Mouse (Mus musculus) forebrain, embryonic 10.5 days (tissue): ENCODE measurements around the gene Arhgap18. TPM values are rescaled to one million over a fixed set of nuclear protein-coding genes. Genes with fewer than 3 reads are reported as not detected.

ENCODE experiments used
- DNase-seq: peaks from one replicate; pipeline ENCODE4 v3.0.0-alpha.2; 2017; ENCODE audit warnings: low spot score; ENCODE audit errors: extremely low spot score
- H3K27ac ChIP-seq: fragments of 300-500 bp; sonication (generic); 2 replicates; pipeline ENCODE4 v1.5.1; 2016; ENCODE audit warnings: mild to moderate bottlenecking
- H3K27me3 ChIP-seq: fragments of 300-500 bp; sonication (generic); 2 replicates; pipeline ENCODE4 v1.6.1; 2016; ENCODE audit warnings: mild to moderate bottlenecking; ENCODE audit not compliant: poor library complexity, severe bottlenecking
- H3K36me3 ChIP-seq: fragments of 300-500 bp; sonication (generic); replicated peaks from 2 replicates; pipeline ENCODE4 v1.6.1; 2016; ENCODE audit warnings: mild to moderate bottlenecking, moderate library complexity
- H3K4me1 ChIP-seq: fragments of 300-500 bp; sonication (generic); 2 replicates; pipeline ENCODE4 v1.6.1; 2016
- H3K4me3 ChIP-seq: fragments of 300-500 bp; sonication (generic); 2 replicates; pipeline ENCODE4 v1.5.1; 2016; ENCODE audit warnings: mild to moderate bottlenecking, moderate library complexity
- H3K9me3 ChIP-seq: fragments of 300-500 bp; sonication (generic); 2 replicates; pipeline ENCODE4 v1.6.1; 2016; ENCODE audit warnings: mild to moderate bottlenecking, moderate library complexity
- WGBS: fragments of 180-500 bp; shearing (Covaris S2); methylation state at CpG from one replicate; pipeline ENCODE4 v1.1.7; 2016; 5-methylcytosine and 5-hydroxymethylcytosine counted together
- polyA plus RNA-seq: library from polyadenylated mRNA; unstranded; fragments of >200 nt; fragmentation: Nextera tagmentation; extraction: Ambion mirVana; gene quantifications from 2 replicates; pipeline ENCODE4 v1.2.1, GENCODE M21; 2016

Gene Arhgap18
- polyA plus RNA-seq, 1 experiment from 2014 or later = 13.9 TPM

GRCm38 (mm10) chr10:26793013-26793412 lies 39.8 kb downstream of the Arhgap18 start:
- Histone ChIP-seq H3K9me3 (no peaks in the 10 kb centered on the region), H3K27me3 (no peaks in the 10 kb centered on the region), H3K36me3 (no peaks in the 10 kb centered on the region), H3K27ac (no peak overlapping the region), H3K4me1 (no peaks in the 10 kb centered on the region), H3K4me3 (no peak overlapping the region)
- DNase-seq = no peak
- WGBS = 96% methylated on average over 8 of the region's 8 CpGs

DNA sequence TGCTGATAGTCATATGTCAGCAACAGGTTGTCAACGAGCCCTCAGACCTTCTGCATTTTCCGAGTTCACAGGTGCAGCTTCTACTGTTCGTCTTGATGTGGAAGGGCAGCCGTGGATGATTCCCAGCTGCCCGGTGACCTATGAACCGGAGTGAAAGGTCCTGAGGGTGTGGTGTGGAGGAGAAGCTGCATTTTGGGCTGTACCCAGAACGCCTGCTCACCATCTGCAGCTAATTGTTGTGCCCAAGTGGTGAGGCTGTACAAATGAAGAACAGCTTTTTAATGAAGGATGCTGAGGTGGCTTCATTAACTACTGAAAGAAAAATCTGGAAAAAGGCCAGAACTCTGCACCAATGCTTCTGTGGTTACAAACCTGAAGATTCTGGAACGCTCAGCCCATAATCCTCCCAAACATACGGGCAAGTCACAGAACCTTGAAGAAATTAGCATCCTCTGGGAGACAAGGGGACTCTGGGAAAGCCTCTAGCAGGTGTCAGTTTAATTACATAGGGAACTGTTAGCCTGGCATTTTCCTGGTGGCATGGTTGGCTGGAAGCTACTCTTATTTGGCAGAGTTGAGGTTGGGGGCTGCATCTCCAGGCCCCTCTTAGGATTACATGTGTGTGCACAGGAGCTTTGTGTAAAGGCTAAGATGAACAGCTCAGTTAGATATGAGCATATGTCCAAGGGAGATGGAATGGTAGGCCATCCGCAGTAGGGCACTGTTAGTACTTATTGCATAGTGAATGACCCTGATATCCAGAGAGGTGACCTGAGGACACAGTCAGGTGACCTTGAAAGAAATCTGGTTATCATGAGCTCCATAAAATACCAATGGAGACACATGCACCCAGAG lies 43.4 kb downstream of the Arhgap18 start:
- Histone ChIP-seq H3K27ac (no peak overlapping the region), H3K36me3 (no peaks in the 10 kb centered on the region), H3K4me3 (no peak overlapping the region), H3K9me3 (no peaks in the 10 kb centered on the region), H3K4me1 (0 out of 2 replicates have a peak, but pooled peaks cover 3% of the 10 kb centered on the region), H3K27me3 (no peaks in the 10 kb centered on the region)
- WGBS = 82% methylated on average over 10 of the region's 10 CpGs
- DNase-seq = no peak

GRCm38 (mm10) chr10:26797287-26797672 lies 44.1 kb downstream of the Arhgap18 start:
- H3K36me3 ChIP-seq = no peaks in the 10 kb centered on the region
- 92% methylated on average over 7 of the region's 7 CpGs for WGBS
- DNase-seq = no peak
- H3K4me1 ChIP-seq = 0 out of 2 replicates have a peak, but pooled peaks cover 3% of the 10 kb centered on the region
- H3K27me3 ChIP-seq = no peaks in the 10 kb centered on the region
- no peak overlapping the region for H3K4me3 ChIP-seq
- no peak overlapping the region for H3K27ac ChIP-seq
- H3K9me3 ChIP-seq = no peaks in the 10 kb centered on the region

DNA sequence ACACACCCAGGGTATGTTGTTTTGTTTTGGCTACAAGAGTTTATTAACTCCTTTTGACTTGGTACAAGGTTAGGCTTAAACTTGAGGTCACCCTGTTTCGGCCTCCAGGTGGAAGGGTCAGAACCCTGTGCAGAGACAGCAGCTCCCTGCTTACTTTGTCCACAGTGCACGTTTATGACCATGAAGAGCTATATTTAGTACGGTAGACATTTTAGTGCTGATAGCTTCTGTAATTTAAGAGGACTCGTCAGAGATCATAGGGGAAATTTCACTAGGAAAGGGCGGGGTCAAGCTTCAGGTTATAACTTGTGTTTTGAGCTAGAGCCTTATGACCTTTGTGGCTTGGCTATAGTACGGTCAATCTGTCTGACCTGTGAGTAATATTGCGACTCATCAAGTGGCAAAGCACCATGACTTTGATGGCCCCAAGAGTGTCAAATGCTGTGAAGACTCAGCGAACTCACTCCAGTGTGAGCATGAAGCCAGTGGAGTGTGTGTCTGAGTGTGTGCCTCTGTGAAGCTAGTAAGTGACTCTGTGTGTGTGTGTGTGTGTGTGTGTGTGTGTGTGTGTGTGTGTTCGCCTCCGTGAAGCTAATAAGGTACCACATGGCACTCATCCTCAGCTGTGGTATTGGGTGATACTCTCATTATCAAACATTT lies 45.7 kb downstream of the Arhgap18 start:
- 89% methylated on average over 10 of the region's 10 CpGs for WGBS
- Histone ChIP-seq H3K36me3 (no peaks in the 10 kb centered on the region), H3K9me3 (no peaks in the 10 kb centered on the region), H3K27me3 (no peaks in the 10 kb centered on the region), H3K4me1 (0 out of 2 replicates have a peak, but pooled peaks cover 3% of the 10 kb centered on the region), H3K4me3 (no peak overlapping the region), H3K27ac (no peak overlapping the region)
- DNase-seq = no peak

DNA sequence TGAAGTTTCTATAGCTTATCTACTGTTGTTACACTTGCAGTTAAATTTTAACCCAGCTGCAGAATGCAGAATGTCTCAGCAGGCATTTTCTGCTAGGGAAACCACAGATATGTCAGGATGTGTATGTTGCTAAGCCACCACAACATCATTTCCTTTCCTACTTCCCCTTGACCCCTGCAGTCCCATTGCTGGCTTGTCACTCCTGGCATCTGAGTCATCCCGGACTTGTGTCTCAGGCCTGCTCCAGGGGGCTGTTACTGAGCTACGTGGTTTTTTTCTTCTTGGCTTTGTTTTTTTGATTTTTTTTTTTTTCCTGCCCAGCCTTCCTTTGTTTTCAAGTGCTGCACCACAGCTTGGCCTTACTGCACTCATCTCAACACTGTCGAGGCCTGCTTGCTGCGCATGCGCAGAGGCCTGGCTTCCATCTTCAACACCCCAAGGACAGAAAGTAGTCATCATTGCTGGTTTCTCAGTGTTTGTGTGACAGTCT lies 46.4 kb downstream of the Arhgap18 start:
- Histone ChIP-seq H3K9me3 (no peaks in the 10 kb centered on the region), H3K4me1 (0 out of 2 replicates have a peak, but pooled peaks cover 3% of the 10 kb centered on the region), H3K27me3 (no peaks in the 10 kb centered on the region), H3K4me3 (no peak overlapping the region), H3K27ac (no peak overlapping the region), H3K36me3 (no peaks in the 10 kb centered on the region)
- no peak for DNase-seq
- WGBS = 68% methylated on average over 5 of the region's 5 CpGs

DNA sequence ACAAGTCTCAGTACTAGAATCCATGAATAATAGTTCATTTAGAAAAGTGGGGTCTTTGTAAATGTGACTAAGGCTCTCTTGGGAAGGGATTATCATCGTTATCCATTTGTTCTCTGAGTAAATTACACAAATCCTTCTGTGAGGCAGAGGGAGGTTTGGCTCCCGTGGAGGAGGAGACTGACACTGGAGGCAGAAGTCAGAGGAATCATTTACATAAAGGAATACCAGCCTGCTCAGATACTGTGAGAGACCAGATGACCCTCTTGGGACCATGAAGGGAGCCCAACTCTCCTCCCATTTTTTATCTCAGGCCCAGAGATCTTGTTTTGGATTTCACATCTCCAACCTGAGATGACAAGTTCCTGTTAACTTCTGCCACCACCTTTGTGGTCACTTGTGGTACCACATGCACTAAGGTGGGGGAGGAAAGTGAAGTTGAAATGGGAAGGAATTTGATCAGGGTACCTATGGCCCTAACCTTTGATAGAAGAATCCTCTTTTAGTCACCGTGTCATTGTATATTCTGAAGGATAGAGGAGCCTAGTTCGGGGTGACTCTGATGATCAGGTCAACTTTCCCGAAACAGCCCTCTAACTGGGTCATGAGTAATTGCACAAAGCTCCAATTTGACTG lies 51.2 kb downstream of the Arhgap18 start:
- H3K4me1 ChIP-seq = 0 out of 2 replicates have a peak, but pooled peaks cover 3% of the 10 kb centered on the region
- WGBS = 52% methylated on average over 5 of the region's 5 CpGs

DNA sequence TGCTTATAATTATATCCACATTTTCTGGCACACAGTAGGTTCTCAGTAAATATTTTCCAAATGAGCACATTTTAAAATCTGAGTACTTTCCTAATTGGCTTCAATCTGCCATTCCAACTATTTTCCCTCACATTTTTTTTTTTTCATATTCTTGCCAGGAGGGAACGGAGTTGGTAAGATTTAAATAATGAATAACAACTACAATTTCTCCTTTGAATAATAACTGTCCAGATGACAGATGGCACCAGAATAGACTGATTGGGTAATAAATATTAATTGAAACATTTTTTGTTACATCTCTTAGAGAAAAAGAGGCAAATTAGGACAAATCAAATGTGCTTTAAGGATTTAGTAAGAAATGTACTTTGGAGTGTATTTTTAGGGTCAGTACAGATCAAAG lies 51.8 kb downstream of the Arhgap18 start:
- Histone ChIP-seq H3K4me3 (no peak overlapping the region), H3K36me3 (no peaks in the 10 kb centered on the region), H3K9me3 (no peaks in the 10 kb centered on the region), H3K27ac (no peak overlapping the region), H3K4me1 (no peaks in the 10 kb centered on the region), H3K27me3 (no peaks in the 10 kb centered on the region)
- DNase-seq = no peak
- WGBS = 83% methylated on average over 1 of the region's 1 CpGs

More for the DNA sequence above, 51.2 kb downstream of the Arhgap18 start:
- no peaks in the 10 kb centered on the region for H3K36me3 ChIP-seq
- no peak overlapping the region for H3K4me3 ChIP-seq
- no peaks in the 10 kb centered on the region for H3K27me3 ChIP-seq
- H3K9me3 ChIP-seq = no peaks in the 10 kb centered on the region
- no peak overlapping the region for H3K27ac ChIP-seq
- DNase-seq = no peak

DNA sequence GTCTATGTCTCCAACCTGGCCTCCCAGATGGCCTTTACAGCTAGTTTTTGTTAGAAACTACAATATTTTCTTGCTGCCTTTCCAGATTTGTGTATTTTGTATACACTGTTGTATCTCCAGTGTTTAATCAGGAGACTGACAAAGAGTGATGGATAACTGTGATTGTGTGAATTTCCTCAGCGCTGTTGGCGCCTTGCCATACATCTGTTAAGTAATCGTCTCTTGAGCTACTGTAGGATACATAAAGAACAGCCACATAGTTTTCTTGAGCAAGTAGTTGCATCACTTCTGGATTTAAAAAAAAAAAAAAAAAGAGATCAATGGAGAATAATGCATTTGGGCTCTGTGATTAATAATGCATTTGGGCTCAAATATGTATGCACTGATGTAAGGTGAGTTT lies 52.9 kb downstream of the Arhgap18 start:
- no peaks in the 10 kb centered on the region for H3K9me3 ChIP-seq
- H3K27ac ChIP-seq = no peak overlapping the region
- 93% methylated on average over 3 of the region's 3 CpGs for WGBS
- H3K4me3 ChIP-seq = no peak overlapping the region
- no peaks in the 10 kb centered on the region for H3K36me3 ChIP-seq
- DNase-seq = no peak
- H3K4me1 ChIP-seq = no peaks in the 10 kb centered on the region
- H3K27me3 ChIP-seq = no peaks in the 10 kb centered on the region

DNA sequence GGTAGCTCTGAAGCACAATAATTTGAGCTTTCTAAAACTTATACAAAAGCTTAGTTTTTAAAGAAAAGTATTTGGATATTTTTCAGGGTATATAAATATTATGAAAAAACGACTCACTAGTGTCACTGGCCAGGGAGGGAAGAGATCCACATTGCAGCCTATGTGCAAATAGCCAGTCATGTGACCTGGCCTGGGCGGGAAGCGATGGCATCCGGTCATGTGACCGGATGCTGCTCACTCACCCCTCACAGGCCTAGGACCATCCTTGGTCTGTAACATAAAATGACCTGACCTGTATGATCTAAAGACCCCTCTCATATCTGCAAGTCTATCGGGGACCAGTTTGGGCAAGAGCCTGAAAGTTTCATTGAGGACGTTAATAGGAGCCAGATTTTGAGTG lies 56.8 kb downstream of the Arhgap18 start:
- DNase-seq = no peak

GRCm38 (mm10) chr10:26810810-26811209 lies 57.6 kb downstream of the Arhgap18 start:
- no peaks in the 10 kb centered on the region for H3K36me3 ChIP-seq
- H3K27me3 ChIP-seq = no peaks in the 10 kb centered on the region
- no peak overlapping the region for H3K4me3 ChIP-seq
- no peaks in the 10 kb centered on the region for H3K9me3 ChIP-seq
- WGBS = 79% methylated on average over 5 of the region's 5 CpGs
- H3K4me1 ChIP-seq = no peaks in the 10 kb centered on the region
- H3K27ac ChIP-seq = no peak overlapping the region
- DNase-seq = no peak

More for the DNA sequence above, 56.8 kb downstream of the Arhgap18 start:
- Histone ChIP-seq H3K4me3 (no peak overlapping the region), H3K9me3 (no peaks in the 10 kb centered on the region), H3K36me3 (no peaks in the 10 kb centered on the region), H3K27me3 (no peaks in the 10 kb centered on the region), H3K4me1 (no peaks in the 10 kb centered on the region), H3K27ac (no peak overlapping the region)
- WGBS = 91% methylated on average over 7 of the region's 7 CpGs

GRCm38 (mm10) chr10:26811342-26811741 lies 58.1 kb downstream of the Arhgap18 start:
- Histone ChIP-seq H3K4me3 (no peak overlapping the region), H3K36me3 (no peaks in the 10 kb centered on the region), H3K27ac (no peak overlapping the region), H3K27me3 (no peaks in the 10 kb centered on the region), H3K9me3 (no peaks in the 10 kb centered on the region), H3K4me1 (no peaks in the 10 kb centered on the region)
- WGBS = 79% methylated on average over 4 of the region's 4 CpGs
- DNase-seq = no peak

DNA sequence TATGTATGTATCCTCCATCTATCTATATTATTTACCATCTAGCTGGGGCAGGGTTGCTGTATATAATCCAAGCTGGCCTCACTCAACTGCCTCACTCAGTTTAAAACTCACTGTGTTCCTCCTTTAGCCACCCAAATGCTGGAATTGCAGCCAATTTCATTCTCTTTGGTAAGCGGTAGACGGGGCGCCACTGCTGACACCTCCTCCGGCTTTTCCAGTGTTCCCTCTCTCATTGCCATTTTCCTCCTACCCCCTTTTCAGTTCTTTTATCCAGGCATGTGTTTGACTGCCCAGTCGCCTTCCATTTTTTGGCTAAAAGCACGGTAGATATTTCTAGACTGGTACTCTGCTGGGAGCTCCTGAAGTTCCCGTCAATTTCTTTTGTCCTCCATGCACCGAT lies 62.4 kb downstream of the Arhgap18 start:
- Histone ChIP-seq H3K27ac (no peak overlapping the region), H3K9me3 (no peaks in the 10 kb centered on the region), H3K27me3 (no peaks in the 10 kb centered on the region), H3K4me3 (no peak overlapping the region), H3K36me3 (no peaks in the 10 kb centered on the region), H3K4me1 (no peaks in the 10 kb centered on the region)
- WGBS = 95% methylated on average over 8 of the region's 8 CpGs
- no peak for DNase-seq

DNA sequence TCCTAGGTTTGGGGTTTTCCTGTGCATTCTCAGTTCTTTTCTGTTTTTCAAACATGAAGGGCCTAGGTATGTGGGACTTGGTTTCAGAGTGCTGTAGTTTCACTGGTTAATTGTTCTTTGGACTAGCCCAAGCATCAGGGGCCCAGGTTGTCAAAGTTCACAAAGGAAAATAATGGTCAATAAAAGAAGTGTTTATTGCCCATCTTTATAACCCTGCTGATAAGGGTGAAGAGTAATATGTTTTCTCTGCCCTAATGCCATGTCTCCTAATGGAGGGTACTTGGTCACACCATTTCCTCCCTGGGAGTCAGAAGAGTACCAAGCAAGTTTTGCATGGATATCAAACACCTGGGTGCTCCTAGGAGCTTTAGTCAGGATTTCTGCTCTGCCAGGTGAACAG lies 67.1 kb downstream of the Arhgap18 start:
- no peak overlapping the region for H3K4me3 ChIP-seq
- no peak for DNase-seq
- H3K4me1 ChIP-seq = peaks cover 29% of the 10 kb centered on the region

More for the DNA sequence above, 67.1 kb downstream of the Arhgap18 start:
- no peak overlapping the region for H3K27ac ChIP-seq
- no peaks in the 10 kb centered on the region for H3K9me3 ChIP-seq
- H3K27me3 ChIP-seq = no peaks in the 10 kb centered on the region
- H3K36me3 ChIP-seq = no peaks in the 10 kb centered on the region
